Mouse (Mus musculus) frontal cortex, postnatal 36 days (tissue): ENCODE measurements at regions not wholly inside any gene's neighbourhood (a gene's known extent, or its start where the extent isn't known, plus 50 kb on each side); places are given as distances from the start of the nearest gene placed in this dataset.

Source experiments
- DNase-seq, 2 experiments: peaks; one replicate each; pipeline ENCODE4 v3.0.0; 2022; ENCODE audit warnings: low spot score in 2 of 2

- DNase-seq = no peak
Measured at GRCm38 (mm10) chr3:19067141-19067757, 561.2 kb downstream of the 1700064H15Rik start.
